Mouse (Mus musculus) embryo, embryonic 11.5 days (tissue): ENCODE measurements at regions not wholly inside any gene's neighbourhood (a gene's known extent, or its start where the extent isn't known, plus 50 kb on each side); places are given as distances from the start of the nearest gene placed in this dataset.

ENCODE experiments used
- DNase-seq: peaks from one replicate; pipeline ENCODE4 v3.0.0-alpha.2; 2012; ENCODE audit warnings: low read depth, low spot score

DNA sequence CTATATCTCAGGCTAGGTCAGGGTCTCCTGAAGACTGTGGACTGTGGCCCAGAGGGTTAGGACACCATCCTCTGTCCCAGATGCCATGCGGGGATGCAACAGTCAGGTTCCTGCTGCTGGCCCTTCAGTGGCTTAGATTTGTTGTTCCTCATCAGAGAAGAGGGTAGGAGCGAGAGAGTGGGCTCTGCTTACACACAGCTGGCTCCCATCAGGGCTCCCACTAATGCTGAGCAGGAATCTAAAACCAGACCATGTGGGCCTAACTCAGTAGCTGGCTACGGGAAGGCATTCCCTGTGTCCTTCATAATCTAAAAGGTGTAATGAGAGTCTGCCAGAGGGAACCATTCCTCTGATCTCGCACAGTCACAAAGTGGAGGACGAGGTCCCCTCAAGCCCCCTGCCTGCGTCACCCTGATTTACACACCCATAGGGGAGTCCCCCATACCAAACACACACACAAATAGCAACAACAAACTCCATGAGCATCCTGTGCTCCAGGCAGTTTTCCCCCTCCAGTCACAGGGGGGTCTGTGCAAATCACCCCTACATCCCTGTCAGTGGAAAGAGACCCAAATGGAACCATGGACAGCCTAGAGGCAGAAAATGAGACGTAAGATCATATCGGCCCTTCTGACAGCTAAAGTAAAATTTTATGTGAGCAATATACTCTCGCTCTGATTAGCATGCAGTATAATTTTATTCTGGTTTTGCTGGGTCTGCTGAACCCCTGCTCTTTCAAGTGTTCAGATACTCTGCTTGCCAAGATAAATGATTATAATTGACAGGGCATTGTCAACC, 234.8 kb downstream of the 3110018I06Rik start:
- DNase-seq = no peak

- DNase-seq = no peak
Measured at GRCm38 (mm10) chr12:107723860-107724320, 235.5 kb downstream of the 3110018I06Rik start.

- no peak for DNase-seq
Measured at GRCm38 (mm10) chr12:107724467-107724866, 236.0 kb downstream of the 3110018I06Rik start.

GRCm38 (mm10) chr12:107728865-107729264, 240.4 kb downstream of the 3110018I06Rik start:
- no peak for DNase-seq

DNA sequence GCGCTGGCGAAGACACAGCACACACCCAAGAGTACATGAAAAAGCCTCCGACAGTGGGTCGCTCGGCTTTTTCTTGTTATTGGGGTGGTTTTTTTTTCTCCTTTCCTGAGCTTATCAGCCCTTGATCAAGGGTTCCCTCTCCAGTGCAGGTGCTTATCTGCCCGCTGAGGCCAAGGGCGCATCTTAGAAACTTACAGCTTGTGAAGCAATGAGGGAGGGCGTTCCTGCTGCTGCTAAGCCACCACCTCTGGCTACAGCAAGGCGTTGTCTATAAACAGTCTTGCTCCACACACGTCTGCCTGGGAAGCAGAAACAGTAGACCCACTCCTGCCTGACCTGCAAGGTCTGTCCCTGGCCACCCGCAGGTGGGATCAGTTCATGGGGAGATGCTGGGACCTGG, 240.9 kb downstream of the 3110018I06Rik start:
- no peak for DNase-seq

- DNase-seq = no peak
Measured at GRCm38 (mm10) chr12:107730940-107731339, 242.5 kb downstream of the 3110018I06Rik start.

DNA sequence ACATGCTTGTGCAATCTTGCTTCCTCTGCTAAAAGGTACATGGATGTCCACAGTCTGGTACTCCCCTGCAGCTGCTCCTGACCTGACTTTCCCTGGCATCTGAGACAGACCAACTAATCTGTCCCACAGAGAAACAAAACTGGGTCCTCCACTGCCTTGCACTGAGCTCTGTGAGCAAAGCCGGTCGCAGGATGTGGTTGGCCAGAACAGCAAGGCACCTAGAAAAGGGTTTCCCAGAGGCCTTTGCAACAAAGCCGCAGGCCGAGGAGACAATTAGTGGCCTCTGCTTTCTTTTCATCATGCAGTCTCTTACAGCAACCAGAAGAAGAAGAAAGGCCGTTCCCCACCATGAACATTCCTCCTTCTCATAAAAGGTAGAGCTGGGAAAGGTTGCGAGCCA, 246.1 kb downstream of the 3110018I06Rik start:
- no peak for DNase-seq

DNA sequence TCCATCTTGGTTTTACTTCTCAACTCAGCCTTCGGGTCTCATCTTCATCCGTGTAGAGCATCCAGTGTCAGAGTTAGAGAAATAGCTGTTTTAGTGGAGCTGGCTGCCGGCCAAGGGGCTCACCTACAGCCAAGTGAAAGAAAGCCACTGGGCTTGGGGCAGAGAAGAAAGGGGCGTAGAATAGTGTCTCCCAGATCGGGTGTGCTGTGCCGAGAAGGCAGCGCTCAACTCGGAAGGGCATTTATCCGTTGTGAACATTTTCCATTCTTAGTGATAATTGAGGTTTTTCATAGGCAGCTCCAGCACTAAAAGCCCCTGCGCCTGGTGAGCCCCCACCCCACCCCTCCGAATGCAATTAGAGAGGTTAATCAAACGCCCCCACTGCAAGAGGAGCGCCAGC, 254.2 kb downstream of the 3110018I06Rik start:
- no peak for DNase-seq

- no peak for DNase-seq
Measured at GRCm38 (mm10) chr12:107744822-107745221, 256.4 kb downstream of the 3110018I06Rik start.

GRCm38 (mm10) chr12:107748481-107749380, 254.7 kb downstream of the Bcl11b start:
- DNase-seq = no peak

DNA sequence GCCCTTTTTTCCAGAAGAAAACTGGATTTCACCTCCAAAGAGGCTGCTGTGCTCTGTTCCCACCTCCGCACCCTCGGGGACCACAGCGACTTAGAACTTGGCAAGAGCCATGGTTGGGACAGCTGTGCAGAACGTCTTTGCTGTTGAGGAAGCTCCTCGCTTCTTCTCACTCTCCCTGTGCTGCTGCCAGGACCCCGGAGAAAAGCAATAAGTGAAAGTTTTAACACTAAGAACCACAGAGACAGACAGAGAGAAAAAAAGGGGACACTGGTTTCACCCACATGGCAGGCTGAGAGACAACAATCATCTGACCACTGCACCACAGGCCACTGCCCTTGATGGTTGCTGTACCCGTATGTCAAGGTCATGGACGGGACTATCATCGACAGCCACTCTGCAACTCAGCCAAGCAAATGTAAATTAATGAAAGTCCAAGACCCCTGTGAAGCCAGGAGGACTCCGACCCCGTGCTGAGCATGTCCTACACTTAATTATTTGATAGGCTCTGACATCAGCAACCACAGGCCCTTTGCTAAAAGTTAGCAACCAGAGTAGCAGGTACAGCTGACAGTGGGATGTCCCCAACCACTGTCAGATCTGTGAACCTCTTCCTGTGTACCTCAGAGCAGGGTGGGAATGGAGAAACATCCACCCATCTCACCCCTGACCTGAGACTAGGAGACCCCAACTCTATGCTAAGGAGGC, 253.9 kb downstream of the Bcl11b start:
- DNase-seq = no peak

DNA sequence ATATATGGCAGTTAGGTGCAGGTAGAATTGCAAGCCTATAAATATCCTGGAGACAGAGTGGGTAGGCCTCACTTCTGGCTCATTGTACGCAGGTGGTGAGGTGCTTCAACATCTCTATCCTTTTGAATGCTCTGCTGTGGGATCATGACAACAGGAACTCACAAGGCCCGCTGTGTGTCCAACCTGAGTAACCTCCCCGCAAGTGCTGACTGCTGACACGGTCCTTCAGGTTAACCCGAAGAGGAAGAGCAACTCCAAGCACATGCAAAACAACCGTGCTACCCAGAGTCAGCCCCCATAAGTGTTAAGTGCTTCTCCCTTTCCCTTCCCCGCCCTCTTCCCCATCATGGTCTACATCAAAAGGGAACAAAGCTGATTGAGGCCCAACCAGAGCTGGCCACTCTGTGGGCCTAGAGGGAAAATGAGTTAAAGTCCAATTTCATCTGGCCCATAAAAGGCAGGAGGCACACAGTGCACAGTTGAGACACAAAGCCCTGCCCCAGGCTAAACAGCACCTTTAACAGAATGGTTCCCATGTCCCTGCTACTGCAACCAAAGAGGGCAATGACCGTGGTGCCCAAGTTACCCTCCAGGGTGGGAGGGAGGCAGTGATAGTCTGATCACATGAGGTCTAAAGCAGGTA, 253.0 kb downstream of the Bcl11b start:
- DNase-seq = no peak

- no peak for DNase-seq
Measured at GRCm38 (mm10) chr12:107752126-107752525, 251.3 kb downstream of the Bcl11b start.

DNA sequence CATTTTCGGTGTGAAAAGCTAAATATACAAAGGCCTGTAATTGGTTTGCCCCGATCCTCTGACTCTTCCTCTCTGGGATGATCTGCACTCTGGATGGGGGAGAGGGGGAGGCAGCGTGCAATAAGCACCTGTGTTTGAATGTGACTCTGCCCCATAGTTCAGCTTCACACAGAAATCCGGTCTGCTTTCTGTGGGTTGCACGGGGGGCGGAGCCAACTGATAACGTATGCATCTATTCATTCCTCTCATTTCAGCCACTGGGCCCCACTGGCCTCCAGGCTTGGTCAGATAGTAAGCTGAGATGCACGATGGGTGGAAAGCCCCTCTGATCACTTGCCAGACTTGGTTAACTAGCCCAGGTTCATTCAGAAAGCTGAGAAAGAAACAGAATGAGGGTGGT, 250.8 kb downstream of the Bcl11b start:
- no peak for DNase-seq

DNA sequence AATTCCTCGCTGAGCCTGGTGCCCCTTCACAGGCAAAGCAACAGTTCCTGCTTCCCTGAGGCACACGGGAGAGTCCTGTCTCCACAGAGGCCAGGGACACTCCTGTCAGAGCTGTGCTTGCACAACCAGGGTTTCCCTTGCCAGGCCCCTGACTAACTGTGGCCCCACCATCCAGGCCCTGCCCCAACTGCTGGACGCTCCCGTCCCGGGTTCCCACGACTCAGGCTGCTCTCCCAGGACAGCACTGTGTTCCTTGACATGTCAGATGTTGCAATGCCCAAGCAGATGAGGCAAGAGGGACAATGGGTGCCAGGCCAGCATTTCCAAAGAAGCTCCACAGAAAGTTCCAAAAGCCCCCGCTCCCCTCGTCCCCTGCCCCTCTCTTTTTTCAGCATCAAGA, 250.4 kb downstream of the Bcl11b start:
- no peak for DNase-seq

DNA sequence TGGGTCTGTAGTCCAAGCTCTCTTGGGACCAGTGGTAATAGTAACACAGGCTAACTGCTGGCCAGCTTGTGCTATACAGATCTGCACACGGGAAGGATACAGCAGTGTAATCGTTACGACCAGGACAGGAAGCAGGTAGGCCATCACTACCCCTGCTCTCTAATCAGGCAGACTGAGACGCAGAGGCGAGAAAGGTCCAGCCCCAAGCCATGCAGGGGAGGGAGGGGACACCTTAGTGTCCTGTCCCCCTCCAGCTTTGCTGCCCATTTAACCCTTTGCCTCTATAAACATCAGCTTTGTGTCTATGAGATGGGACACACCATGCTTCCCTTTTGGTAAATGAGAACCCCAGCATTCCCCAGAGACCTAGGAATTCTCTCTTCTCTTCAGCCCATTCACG, 249.9 kb downstream of the Bcl11b start:
- DNase-seq = no peak

GRCm38 (mm10) chr12:107754885-107755284, 248.5 kb downstream of the Bcl11b start:
- DNase-seq = no peak

GRCm38 (mm10) chr12:107755820-107756517, 247.4 kb downstream of the Bcl11b start:
- no peak for DNase-seq

GRCm38 (mm10) chr12:107757184-107757583, 246.2 kb downstream of the Bcl11b start:
- DNase-seq = no peak

- DNase-seq = no peak
Measured at GRCm38 (mm10) chr12:107757996-107758791, 245.2 kb downstream of the Bcl11b start.
